Mouse (Mus musculus): ENCODE measurements around the gene Bcl2l15. TPM values are rescaled to one million over a fixed set of nuclear protein-coding genes. Genes with fewer than 3 reads are reported as not detected.
"Not testable (repeated sequence)": the region's sequence is repeated elsewhere in the genome, so short reads cannot be mapped to it uniquely, and the experiment has no call there.

The Bcl2l15 gene
- total RNA-seq (2015): 0.51 and 1.9 TPM in 2 replicates
- total RNA-seq (2017): 0.20 and 1.9 TPM in 2 replicates

DNA sequence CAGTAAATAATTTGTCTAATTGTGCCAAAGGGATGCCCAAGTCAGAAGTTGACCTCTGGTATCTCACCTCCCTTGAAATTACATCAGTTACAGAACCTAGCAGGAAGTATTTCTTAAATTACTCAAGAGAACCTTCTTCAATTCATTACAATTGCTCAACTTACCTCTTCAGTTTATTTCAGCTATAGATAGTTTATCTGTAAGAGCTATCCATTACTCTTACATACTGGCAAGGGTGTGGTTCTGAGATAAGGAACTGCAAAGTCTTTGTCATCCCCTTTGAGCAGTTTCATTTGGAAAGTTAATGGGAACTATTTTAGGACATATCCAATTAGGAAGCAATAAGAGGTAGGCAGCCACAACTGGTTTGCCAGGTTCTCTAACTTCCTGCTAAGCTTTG, at the start of gene Bcl2l15:
Bcl2l15 (plus strand) TSS at position 176 of the 400 bp plus-strand sequence.
- peak; percentile 79 for ATAC-seq (replicated peaks; ENCODE audit: poor library complexity)

DNA sequence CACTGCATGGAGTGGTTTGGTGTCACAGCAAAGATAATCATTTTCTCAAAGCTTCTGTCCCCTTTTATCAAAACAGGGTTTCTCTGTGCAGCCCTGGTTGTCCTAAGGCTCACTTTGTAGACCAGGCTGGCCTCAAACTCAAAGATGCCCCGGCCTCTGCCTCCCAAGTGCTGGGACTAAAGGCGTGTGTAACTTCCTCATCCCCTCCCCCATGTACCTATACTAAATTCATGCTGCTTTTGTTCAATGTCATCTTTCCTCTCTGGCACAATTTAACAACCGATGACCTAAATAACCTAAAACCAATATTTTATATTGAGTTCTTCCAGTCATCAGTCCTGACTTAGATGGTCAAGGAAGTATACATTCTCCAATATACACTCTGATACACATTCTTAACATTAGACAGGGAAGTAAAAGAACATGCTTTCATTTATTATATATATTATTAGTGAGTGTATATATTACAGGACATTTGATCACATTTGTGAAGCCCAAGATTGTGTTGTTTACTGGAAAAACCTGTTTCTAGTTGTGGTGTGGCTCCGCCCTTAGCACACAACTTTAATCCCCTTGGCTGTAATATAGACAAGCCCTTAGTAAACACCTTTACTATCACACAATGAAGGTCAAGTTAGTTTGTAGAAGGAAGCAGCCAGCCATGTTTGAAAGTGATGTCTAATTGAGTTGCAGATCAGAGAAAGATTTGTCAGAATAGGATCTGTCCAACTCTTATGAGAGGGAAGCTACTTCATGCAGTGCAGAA, 49.4 kb upstream of the Bcl2l15 start:
- ATAC-seq (replicated peaks; ENCODE audit: poor library complexity): no peak

DNA sequence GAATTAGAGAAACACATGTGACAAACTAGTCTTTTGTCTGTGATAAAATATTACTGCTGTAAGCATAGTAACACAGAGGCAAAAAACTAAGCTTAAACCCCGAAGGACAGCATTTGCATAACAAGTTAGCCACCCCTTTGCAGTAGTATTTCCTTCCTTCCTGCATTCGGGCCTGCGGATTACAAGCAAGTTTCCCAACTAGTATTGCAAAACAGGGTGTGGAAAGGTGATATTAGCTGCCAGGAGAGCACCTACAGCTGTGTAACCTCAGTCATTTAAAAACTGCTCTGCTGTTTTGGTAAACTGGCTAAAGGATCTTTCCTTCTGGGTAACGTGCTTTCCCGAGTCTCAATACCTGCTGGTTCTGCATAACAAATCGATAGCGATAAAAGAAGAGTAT, 45.2 kb upstream of the Bcl2l15 start:
- ATAC-seq (replicated peaks; ENCODE audit: poor library complexity): peak; percentile 37

GRCm38 (mm10) chr3:103789096-103789495, 43.3 kb upstream of the Bcl2l15 start:
- no peak for ATAC-seq (replicated peaks; ENCODE audit: poor library complexity)

DNA sequence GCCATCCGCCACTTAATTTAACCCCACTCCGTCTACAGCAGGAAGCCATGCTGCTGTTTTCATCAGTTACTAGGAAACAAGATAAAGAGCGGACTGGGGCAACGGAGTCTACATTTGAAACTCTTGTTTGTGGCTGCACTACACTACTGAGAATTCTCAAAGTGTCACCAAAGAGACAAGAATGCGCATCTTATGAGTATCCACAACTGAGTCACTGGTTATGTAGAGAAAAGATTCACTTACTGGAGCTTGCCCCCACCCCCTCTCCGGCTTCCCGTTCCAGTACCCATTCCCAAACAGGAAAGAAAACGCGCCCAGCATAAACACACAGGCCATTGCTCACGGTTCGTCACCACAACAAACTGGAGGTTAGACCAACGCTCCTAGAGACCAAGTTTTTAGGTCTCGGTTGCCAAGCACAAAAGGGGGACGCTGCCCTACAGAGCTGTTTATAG, 42.5 kb upstream of the Bcl2l15 start:
- peak; percentile 24 for ATAC-seq (replicated peaks; ENCODE audit: poor library complexity)

DNA sequence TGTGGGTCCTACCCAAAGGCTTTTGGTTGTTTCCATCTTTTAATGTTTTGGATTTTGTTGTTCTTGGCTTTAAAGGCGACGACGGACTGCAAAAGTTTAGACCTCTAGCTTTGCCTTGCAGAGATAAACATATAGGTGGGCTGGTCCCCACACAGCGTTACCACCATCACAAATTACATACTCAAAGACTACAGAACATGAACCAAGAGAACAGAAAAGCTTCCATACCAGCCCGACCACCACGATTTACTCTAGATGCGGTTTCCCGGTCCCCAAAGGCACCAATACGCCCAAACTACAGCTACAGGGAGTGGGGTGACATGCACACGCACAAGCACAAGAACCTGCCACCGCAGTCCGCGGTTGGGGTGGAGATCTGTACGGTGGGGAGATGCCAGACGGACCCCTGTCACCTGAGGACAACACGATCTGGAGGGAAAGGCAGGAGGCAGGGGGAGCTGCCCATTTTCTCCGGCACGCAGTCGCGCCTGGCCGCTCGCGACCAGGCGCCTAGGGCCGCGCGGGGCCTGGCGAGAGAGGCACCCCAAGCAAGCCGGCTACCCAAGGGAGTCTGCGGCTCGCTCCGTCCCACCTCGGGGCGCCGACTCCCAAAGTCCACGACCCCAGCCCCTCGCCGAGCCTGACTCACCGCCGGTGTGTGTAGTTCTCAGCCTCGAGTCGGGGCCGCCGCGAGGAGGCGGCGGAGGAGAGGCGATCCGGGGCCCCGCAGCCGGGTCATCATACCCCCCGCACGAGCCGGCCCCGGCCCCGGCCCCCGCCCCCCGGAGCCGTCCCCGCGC, 41.9 kb upstream of the Bcl2l15 start:
- ATAC-seq (replicated peaks; ENCODE audit: poor library complexity): peak; percentile 11; the same call in 1 of the 2 replicates

- peak; percentile 89 for ATAC-seq (replicated peaks; ENCODE audit: poor library complexity)
Observed at GRCm38 (mm10) chr3:103791230-103792110, 40.9 kb upstream of the Bcl2l15 start, which contains the start of gene Hipk1. Hipk1 (minus strand) TSS chr3:103791563.

DNA sequence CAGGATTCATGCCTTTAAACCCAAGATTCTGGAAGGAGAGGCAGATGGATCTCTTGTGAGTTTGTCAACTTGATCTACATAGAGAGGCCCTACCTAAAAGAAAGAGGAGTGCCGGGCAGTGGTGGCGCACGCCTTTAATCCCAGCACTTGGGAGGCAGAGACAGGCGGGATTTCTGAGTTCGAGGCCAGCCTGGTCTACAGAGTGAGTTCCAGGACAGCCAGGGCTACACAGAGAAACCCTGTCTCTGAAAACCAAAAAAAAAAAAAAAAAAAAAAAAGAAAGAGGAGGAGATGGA, 40.3 kb upstream of the Bcl2l15 start:
- not testable (repeated sequence) for ATAC-seq (replicated peaks; ENCODE audit: poor library complexity)

DNA sequence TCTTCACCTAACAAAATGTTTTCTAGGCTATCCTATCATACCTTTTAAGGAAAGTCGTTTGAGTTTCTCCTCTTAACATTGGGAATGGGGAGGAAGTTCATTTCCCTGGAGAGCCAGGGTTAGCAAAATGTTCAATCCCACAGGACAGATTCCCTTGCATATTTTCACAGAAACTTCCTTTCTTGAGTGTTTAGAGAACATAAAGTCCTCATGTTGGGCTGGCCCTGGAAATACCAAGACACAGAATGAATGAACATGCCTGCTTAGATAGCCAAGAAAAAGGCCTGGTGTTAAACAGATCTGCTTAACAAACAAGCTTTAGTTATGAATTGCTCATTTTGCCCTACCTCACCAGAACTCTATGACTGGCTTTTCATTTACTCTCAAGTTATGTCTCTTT, 39.8 kb upstream of the Bcl2l15 start:
- ATAC-seq (replicated peaks; ENCODE audit: poor library complexity): no peak

DNA sequence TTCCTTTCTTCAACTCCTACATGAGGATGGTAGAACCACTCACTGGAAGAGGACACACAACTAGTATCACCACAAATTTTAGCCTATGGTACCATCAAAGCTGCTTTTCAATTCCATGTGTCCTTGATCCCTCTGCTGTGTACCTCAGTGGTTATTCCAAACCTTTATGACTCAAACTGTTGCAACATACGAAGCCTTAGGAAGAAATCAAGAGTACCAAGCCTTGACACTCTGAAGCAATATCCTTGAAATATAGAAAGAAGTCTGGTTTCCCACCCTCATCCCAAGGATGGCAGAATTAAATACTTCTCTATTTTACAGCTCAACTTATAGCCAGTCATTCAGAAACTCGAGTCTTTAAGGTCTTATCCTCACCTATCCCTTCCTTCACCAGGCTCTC, 36.0 kb upstream of the Bcl2l15 start:
- ATAC-seq (replicated peaks; ENCODE audit: poor library complexity): no peak

GRCm38 (mm10) chr3:103799507-103799906, 32.9 kb upstream of the Bcl2l15 start:
- peak; percentile 78 for ATAC-seq (replicated peaks; ENCODE audit: poor library complexity)

- peak; percentile 63 for ATAC-seq (replicated peaks; ENCODE audit: poor library complexity)
Observed at GRCm38 (mm10) chr3:103801631-103802531, 30.5 kb upstream of the Bcl2l15 start.

DNA sequence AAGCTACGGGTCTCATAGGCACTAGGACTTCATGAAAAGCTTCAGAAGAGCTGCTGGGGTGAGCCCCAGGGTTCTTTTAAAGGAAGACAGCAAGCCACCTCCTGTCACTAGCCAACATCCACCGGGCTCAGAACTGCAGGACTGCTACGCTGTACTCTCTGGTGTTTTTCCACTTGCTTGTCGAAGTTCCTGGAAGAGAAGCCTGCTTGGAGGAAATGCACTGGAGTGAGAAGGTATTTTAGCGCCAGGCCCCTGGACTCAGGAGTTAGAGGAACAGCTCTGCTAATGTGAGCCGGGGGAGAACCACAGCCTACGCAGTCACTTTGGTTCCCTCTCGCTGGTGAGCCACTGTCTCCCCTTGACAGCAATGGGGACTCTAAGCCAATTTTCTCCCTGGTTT, 29.5 kb upstream of the Bcl2l15 start:
- ATAC-seq (replicated peaks; ENCODE audit: poor library complexity): no peak

DNA sequence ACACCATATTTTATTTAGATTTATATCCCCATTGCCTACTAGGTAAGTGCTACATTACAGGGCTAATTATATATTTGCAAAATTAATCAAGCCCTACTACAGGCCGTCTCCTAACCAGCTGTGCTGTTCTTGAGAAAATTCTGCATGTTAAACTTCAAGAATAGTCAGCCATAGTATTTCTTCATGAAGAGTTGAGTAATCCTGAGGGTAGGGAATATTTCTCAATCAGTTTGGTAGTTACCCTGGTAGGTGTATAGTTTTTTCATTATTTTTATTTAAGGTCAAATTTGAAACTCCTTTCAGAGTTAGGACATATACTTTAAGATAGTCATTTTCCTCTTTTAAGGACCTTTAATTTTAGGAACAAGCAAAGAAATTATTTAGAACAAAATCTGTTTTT, 26.7 kb upstream of the Bcl2l15 start:
- ATAC-seq (replicated peaks; ENCODE audit: poor library complexity): no peak

DNA sequence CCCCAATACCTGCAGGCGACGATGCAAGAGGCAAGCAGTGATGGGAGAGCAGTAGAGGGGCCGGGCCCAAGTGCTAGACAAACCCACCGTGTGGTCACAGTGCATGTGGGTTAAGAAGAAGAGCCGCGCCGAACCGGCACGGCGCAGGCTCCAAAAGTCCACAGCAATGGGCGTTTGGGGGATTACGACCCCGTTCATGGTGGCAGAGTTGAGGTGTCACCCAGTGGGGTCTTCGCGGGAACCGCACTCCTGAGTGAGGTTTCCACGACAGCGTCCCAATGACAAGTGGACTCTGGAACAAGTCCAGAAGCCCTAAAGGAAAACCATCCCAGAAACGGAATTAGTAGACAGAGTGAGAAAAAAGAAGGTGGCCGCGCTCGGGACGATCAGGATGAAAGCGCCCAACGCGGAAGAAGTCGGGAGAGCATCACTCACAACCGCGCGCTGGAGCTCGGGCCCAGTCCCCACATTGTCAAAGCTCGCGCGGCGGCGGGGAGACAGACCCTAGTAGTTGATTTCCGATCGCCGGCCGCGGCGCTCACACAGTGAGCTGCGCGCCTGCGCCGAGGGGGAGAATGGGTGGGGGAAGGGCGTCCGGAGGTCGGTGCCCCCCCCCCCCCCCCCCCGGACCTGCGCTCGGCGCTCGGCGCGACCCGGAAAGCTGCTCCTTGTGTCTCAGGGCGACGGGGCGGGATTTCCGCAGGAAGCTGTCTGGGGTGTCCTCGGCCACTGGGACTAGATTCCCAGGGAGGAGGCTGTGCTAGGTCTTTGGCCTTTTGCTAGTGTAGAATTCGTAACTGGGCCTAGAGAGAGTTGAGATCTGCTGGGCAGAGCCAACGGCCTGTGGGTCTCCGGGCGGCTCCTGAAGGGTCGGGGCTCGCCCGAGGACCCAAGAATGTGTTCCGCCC, 23.3 kb upstream of the Bcl2l15 start, which contains the start of the genes Dclre1b, Ap4b1 and Gm43064:
Dclre1b (minus strand) TSS at position 554 of the 908 bp plus-strand sequence.
Ap4b1 (plus strand) TSS at position 630 of the 908 bp plus-strand sequence.
Gm43064 (plus strand) TSS at position 683 of the 908 bp plus-strand sequence.
- ATAC-seq (replicated peaks; ENCODE audit: poor library complexity): peak; percentile 85

GRCm38 (mm10) chr3:103809799-103810150, 22.6 kb upstream of the Bcl2l15 start:
- ATAC-seq (replicated peaks; ENCODE audit: poor library complexity): peak; percentile 34

GRCm38 (mm10) chr3:103810967-103811366, 21.4 kb upstream of the Bcl2l15 start:
- no peak for ATAC-seq (replicated peaks; ENCODE audit: poor library complexity)

GRCm38 (mm10) chr3:103827548-103827947, 4.9 kb upstream of the Bcl2l15 start:
- ATAC-seq (replicated peaks; ENCODE audit: poor library complexity): peak; percentile 44; the same call in 1 of the 2 replicates

- ATAC-seq (replicated peaks; ENCODE audit: poor library complexity): no peak
Observed at GRCm38 (mm10) chr3:103829036-103829435, 3.4 kb upstream of the Bcl2l15 start.
